Mouse (Mus musculus) lung, embryonic 15.5 days (tissue): ENCODE measurements around the gene Myl7. TPM values are rescaled to one million over a fixed set of nuclear protein-coding genes. Genes with fewer than 3 reads are reported as not detected.

Source experiments
- ATAC-seq: fragments of 200-750 bp; cut with Nextera tagmentation; 2 replicates; pipeline ENCODE4 v1.8.0; 2017; ENCODE audit warnings: moderate number of reproducible peaks, borderline replicate concordance; ENCODE audit not compliant: low FRiP score, low TSS enrichment; ENCODE audit errors: extremely low read depth
- H3K27ac ChIP-seq: fragments of 300-500 bp; sonication (generic); 2 replicates; pipeline ENCODE4 v1.5.1; 2015; ENCODE audit warnings: moderate library complexity, mild to moderate bottlenecking, inconsistent platforms
- H3K27me3 ChIP-seq: fragments of 300-500 bp; sonication (generic); 2 replicates; pipeline ENCODE4 v1.6.1; 2015; ENCODE audit warnings: inconsistent platforms
- H3K36me3 ChIP-seq: fragments of 300-500 bp; sonication (generic); 2 replicates; pipeline ENCODE4 v1.6.1; 2015; ENCODE audit warnings: inconsistent platforms
- H3K4me1 ChIP-seq: fragments of 300-500 bp; sonication (generic); 2 replicates; pipeline ENCODE4 v1.6.1; 2015; ENCODE audit warnings: inconsistent platforms
- H3K4me2 ChIP-seq: fragments of 300-500 bp; sonication (generic); 2 replicates; pipeline ENCODE4 v1.6.1; 2015; ENCODE audit warnings: inconsistent platforms, mild to moderate bottlenecking, moderate library complexity
- H3K4me3 ChIP-seq: fragments of 300-500 bp; sonication (generic); 2 replicates; pipeline ENCODE4 v1.5.1; 2015; ENCODE audit warnings: mild to moderate bottlenecking, inconsistent platforms
- H3K9ac ChIP-seq: fragments of 300-500 bp; sonication (generic); 2 replicates; pipeline ENCODE4 v1.6.1; 2015; ENCODE audit warnings: inconsistent platforms
- H3K9me3 ChIP-seq: fragments of 300-500 bp; sonication (generic); 2 replicates; pipeline ENCODE4 v1.6.1; 2016; ENCODE audit warnings: inconsistent platforms
- WGBS: fragments of 180-500 bp; shearing (Covaris S2); methylation state at CpG from one replicate; pipeline ENCODE4 v1.1.7; 2015; 5-methylcytosine and 5-hydroxymethylcytosine counted together
- polyA plus RNA-seq: library from polyadenylated mRNA; unstranded; fragments of >200 nt; fragmentation: Nextera tagmentation; extraction: Ambion mirVana; gene quantifications from 2 replicates; pipeline ENCODE4 v1.2.1, GENCODE M21; 2015

Myl7 gene
- polyA plus RNA-seq, 1 experiment from 2014 or later: 720 TPM

DNA sequence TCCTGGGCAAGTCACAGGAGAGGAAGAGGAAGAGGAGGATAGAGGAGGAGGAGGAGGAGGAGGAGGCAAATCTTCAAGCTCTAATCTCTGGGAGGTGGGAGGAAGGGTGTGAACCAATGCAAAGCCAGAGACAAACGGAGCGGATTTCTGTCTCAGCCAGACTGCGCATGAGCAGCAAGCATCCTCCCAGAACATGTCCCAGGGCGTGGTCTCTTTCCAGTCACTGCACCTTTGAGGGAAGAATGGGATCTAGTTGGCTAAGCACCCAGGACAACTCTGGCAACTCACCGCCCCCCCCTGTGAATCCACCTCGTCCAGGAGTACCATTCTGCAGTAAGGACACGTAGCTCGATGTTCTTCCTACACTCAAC, 17.6 kb upstream of the Myl7 start:
- 65% methylated on average over 8 of the region's 8 CpGs for WGBS
- no peak overlapping the region for H3K9ac ChIP-seq
- H3K36me3 ChIP-seq: no peaks in the 10 kb centered on the region
- H3K27ac ChIP-seq: no peak overlapping the region
- H3K4me1 ChIP-seq: peaks cover 2% of the 10 kb centered on the region; the same call in 1 of the 2 replicates
- H3K9me3 ChIP-seq: no peaks in the 10 kb centered on the region
- ATAC-seq: no peak
- H3K4me3 ChIP-seq: no peak overlapping the region
- H3K27me3 ChIP-seq: peaks cover 4% of the 10 kb centered on the region; the same call in 1 of the 2 replicates
- H3K4me2 ChIP-seq: no peak overlapping the region

DNA sequence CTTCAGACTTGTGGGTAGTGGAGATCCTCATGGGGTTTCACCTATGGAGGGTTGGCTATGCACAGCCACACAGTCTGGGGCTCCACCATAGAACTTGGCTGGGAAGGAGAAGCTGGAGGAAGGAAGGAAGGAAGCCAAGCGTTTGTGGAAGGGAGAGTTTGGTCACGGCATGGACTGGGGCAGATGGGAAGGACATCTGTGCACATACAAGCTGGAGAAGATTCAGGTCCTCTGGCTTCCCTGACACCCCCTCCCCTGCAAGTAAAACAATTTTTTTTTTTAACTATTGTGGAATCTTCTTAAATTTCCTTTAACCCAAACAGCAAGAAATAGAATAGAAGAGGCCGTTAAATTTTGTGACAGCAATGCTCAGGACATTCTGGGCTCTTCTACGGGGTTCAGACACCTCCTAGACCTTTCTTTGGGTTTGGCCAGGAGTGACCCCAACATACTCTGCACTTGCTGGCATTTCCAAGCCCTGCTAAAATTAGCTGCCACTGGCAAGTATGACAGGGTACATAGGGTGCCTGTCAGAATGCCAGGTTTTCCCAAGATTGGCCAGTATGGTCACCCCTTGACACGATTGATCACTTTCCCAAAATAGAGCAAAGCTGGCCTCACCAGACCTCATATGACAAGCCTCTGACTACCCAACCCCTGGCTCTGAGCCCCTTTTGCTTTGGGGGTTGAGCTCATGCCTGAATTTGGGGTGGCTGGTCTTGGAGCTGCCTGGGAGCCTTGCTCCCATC, 17.0 kb upstream of the Myl7 start:
- Histone ChIP-seq H3K9me3 (no peaks in the 10 kb centered on the region), H3K36me3 (no peaks in the 10 kb centered on the region), H3K4me3 (no peak overlapping the region), H3K4me1 (peaks cover 2% of the 10 kb centered on the region; the same call in 1 of the 2 replicates), H3K4me2 (no peak overlapping the region), H3K9ac (no peak overlapping the region), H3K27ac (no peak overlapping the region), H3K27me3 (peaks cover 4% of the 10 kb centered on the region; the same call in 1 of the 2 replicates)
- ATAC-seq: no peak
- WGBS: 63% methylated on average over 5 of the region's 5 CpGs

DNA sequence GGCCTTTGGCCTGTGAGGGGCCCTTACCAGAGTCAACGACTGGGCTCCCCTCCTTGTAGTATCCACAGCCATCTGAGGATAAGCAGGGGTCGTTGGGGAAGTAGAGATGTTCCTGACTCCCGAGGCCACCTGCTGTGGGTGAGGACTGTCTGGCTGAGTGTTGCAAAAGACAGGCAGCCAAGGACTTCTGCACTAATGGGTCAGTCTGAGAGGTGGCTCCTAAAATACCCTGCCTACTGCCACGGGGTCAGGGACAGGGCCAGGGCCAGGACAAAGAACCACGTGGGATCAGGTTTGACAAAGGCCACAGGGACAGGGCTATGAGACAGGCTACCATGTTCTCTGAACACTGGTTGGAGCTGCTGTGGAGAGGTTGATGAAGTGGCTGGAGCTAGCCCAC, 16.4 kb upstream of the Myl7 start:
- Histone ChIP-seq H3K9me3 (no peaks in the 10 kb centered on the region), H3K9ac (no peak overlapping the region), H3K4me2 (no peak overlapping the region), H3K27ac (no peak overlapping the region), H3K27me3 (peaks cover 4% of the 10 kb centered on the region; the same call in 1 of the 2 replicates), H3K4me1 (no peaks in the 10 kb centered on the region), H3K36me3 (no peaks in the 10 kb centered on the region), H3K4me3 (no peak overlapping the region)
- no peak for ATAC-seq
- WGBS: 48% methylated on average over 5 of the region's 5 CpGs

GRCm38 (mm10) chr11:5913936-5914335, 15.4 kb upstream of the Myl7 start:
- Histone ChIP-seq H3K9me3 (no peaks in the 10 kb centered on the region), H3K9ac (no peak overlapping the region), H3K4me1 (no peaks in the 10 kb centered on the region), H3K36me3 (no peaks in the 10 kb centered on the region), H3K4me3 (no peak overlapping the region), H3K27me3 (peaks cover 4% of the 10 kb centered on the region; the same call in 1 of the 2 replicates), H3K27ac (no peak overlapping the region), H3K4me2 (no peak overlapping the region)
- WGBS: 69% methylated on average over 4 of the region's 4 CpGs
- no peak for ATAC-seq

DNA sequence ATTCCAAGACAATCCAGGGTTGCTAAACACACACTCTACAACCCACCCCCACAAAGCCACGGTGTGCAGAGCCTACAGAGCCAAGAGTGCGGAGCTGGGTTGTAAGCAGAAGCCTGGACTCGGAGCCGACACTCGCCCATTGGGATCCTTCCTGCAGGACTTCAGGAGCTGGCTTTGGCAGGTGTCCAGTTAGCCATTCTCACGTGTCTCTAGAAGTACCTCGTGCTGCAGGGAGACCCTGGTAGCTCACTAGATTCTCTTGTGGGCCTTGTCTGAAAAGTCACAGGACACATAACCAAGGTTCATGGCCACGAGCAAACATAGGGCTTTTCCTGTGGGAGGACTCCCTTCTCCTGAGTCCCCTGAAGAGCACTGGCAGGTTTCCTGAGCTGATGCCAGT, 14.7 kb upstream of the Myl7 start:
- ATAC-seq: no peak
- Histone ChIP-seq H3K4me3 (no peak overlapping the region), H3K27me3 (peaks cover 4% of the 10 kb centered on the region; the same call in 1 of the 2 replicates), H3K9me3 (no peaks in the 10 kb centered on the region), H3K27ac (no peak overlapping the region), H3K36me3 (no peaks in the 10 kb centered on the region), H3K9ac (no peak overlapping the region), H3K4me1 (no peaks in the 10 kb centered on the region), H3K4me2 (no peak overlapping the region)
- WGBS: 53% methylated on average over 8 of the region's 8 CpGs

- Histone ChIP-seq H3K27me3 (peaks cover 4% of the 10 kb centered on the region; the same call in 1 of the 2 replicates), H3K4me2 (no peak overlapping the region), H3K9me3 (no peaks in the 10 kb centered on the region), H3K27ac (no peak overlapping the region), H3K9ac (no peak overlapping the region), H3K36me3 (no peaks in the 10 kb centered on the region), H3K4me1 (no peaks in the 10 kb centered on the region), H3K4me3 (no peak overlapping the region)
- 28% methylated on average over 5 of the region's 5 CpGs for WGBS
- peak; percentile 43; the same call in 1 of the 2 replicates for ATAC-seq
These were observed 14.1 kb upstream of the Myl7 start for GRCm38 (mm10) chr11:5912635-5913034.

GRCm38 (mm10) chr11:5908642-5909041, 10.1 kb upstream of the Myl7 start:
- no peak overlapping the region for H3K9ac ChIP-seq
- H3K4me3 ChIP-seq: no peak overlapping the region
- no peak for ATAC-seq
- H3K4me1 ChIP-seq: no peaks in the 10 kb centered on the region
- WGBS: 38% methylated on average over 4 of the region's 4 CpGs
- no peaks in the 10 kb centered on the region for H3K36me3 ChIP-seq
- no peaks in the 10 kb centered on the region for H3K27me3 ChIP-seq
- H3K9me3 ChIP-seq: no peaks in the 10 kb centered on the region
- H3K27ac ChIP-seq: no peak overlapping the region
- no peak overlapping the region for H3K4me2 ChIP-seq

DNA sequence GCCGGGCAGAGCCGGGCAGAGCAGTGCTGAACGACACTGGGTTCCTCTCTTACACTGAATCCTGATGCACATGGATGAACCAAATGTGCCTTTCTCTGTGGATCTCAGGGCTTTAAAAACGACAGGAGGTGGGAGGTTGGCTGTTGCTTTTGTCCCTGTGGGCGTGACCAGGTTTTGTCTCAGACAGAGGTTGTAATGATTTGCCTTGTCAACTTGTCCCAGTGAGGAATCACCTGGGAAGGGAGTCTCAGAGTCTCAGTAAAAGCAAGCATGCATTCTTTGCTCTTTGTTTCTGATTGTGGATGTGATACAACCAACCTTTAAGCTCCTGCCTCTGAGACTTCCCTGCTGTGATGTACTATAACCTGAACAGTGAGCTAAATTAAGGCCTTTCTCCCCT, 8.5 kb upstream of the Myl7 start:
- Histone ChIP-seq H3K9me3 (no peaks in the 10 kb centered on the region), H3K4me2 (no peak overlapping the region), H3K4me1 (peaks cover 2% of the 10 kb centered on the region), H3K4me3 (no peak overlapping the region), H3K27me3 (peaks cover 5% of the 10 kb centered on the region; the same call in 1 of the 2 replicates), H3K9ac (no peak overlapping the region), H3K36me3 (no peaks in the 10 kb centered on the region), H3K27ac (no peak overlapping the region)
- ATAC-seq: no peak
- whole genome bisulfite sequencing: 65% methylated on average over 5 of the region's 5 CpGs

GRCm38 (mm10) chr11:5905778-5906518, 7.4 kb upstream of the Myl7 start:
- peaks cover 11% of the 10 kb centered on the region for H3K4me1 ChIP-seq
- ATAC-seq: no peak
- no peak overlapping the region for H3K4me3 ChIP-seq
- H3K27me3 ChIP-seq: peaks cover 8% of the 10 kb centered on the region; the same call in 1 of the 2 replicates
- H3K9me3 ChIP-seq: no peaks in the 10 kb centered on the region
- H3K36me3 ChIP-seq: no peaks in the 10 kb centered on the region
- H3K9ac ChIP-seq: no peak overlapping the region
- no peak overlapping the region for H3K27ac ChIP-seq
- WGBS: 69% methylated on average over 10 of the region's 10 CpGs
- H3K4me2 ChIP-seq: no peak overlapping the region

GRCm38 (mm10) chr11:5904871-5905270, 6.3 kb upstream of the Myl7 start:
- peaks cover 9% of the 10 kb centered on the region; the same call in 1 of the 2 replicates for H3K27me3 ChIP-seq
- ATAC-seq: no peak
- no peak overlapping the region for H3K27ac ChIP-seq
- no peak overlapping the region for H3K4me2 ChIP-seq
- WGBS: 87% methylated on average over 6 of the region's 6 CpGs
- H3K9ac ChIP-seq: no peak overlapping the region
- H3K4me1 ChIP-seq: peaks cover 11% of the 10 kb centered on the region
- H3K9me3 ChIP-seq: no peaks in the 10 kb centered on the region
- no peaks in the 10 kb centered on the region for H3K36me3 ChIP-seq
- H3K4me3 ChIP-seq: no peak overlapping the region

- Histone ChIP-seq H3K27ac (no peak overlapping the region), H3K4me1 (peaks cover 11% of the 10 kb centered on the region), H3K36me3 (no peaks in the 10 kb centered on the region), H3K4me2 (no peak overlapping the region), H3K27me3 (peaks cover 9% of the 10 kb centered on the region; the same call in 1 of the 2 replicates), H3K4me3 (no peak overlapping the region), H3K9ac (no peak overlapping the region), H3K9me3 (no peaks in the 10 kb centered on the region)
- WGBS: 63% methylated on average over 19 of the region's 19 CpGs
- no peak for ATAC-seq
These were observed 5.8 kb upstream of the Myl7 start for GRCm38 (mm10) chr11:5904357-5904756.

- no peak overlapping the region for H3K27ac ChIP-seq
- peaks cover 9% of the 10 kb centered on the region; the same call in 1 of the 2 replicates for H3K27me3 ChIP-seq
- no peak for ATAC-seq
- H3K4me1 ChIP-seq: peaks cover 11% of the 10 kb centered on the region
- no peak overlapping the region for H3K4me2 ChIP-seq
- H3K9me3 ChIP-seq: no peaks in the 10 kb centered on the region
- H3K9ac ChIP-seq: no peak overlapping the region
- H3K36me3 ChIP-seq: no peaks in the 10 kb centered on the region
- WGBS: 80% methylated on average over 2 of the region's 2 CpGs
- no peak overlapping the region for H3K4me3 ChIP-seq
These were observed 5.3 kb upstream of the Myl7 start for GRCm38 (mm10) chr11:5903844-5904243.
